Mouse (Mus musculus) T-helper 17 cell (primary cell): Measurements from ENCODE around the gene Cldn9.

Experiments
- in situ Hi-C, 2 experiments: fragments of 300-600 bp; cut with MboI, MseI; formaldehyde crosslinking; loops; 1 replicate in 1 of 2; 2 replicates in 1 of 2; pipeline ENCODE4 v1.15.1; 2025; ENCODE audit warnings: high pct_unique_total_duplicates in 2 of 2

The Cldn9 gene

GRCm38 (mm10) chr17:23653324-23653723 is 30.5 kb downstream of the Cldn9 start:
- in situ Hi-C loops = no loop called here

- in situ Hi-C loops = no loop called here
These were observed 32.5 kb downstream of the Cldn9 start for GRCm38 (mm10) chr17:23651363-23651762.

GRCm38 (mm10) chr17:23645894-23646293 is 37.9 kb downstream of the Cldn9 start:
- in situ Hi-C loops = no loop called here

GRCm38 (mm10) chr17:23644613-23645495 is 39.0 kb downstream of the Cldn9 start, which contains the start of gene Mmp25:
Gene Mmp25 (minus strand): TSS chr17:23645277.
- in situ Hi-C loops = no loop called here
